Mouse (Mus musculus) hematopoietic multipotent progenitor cell, adult 10-12 weeks (in vitro differentiated cells): Measurements from ENCODE around the gene Ctsm. TPM values are rescaled to one million over a fixed set of nuclear protein-coding genes. Genes with fewer than 3 reads are reported as not detected.

Source experiments
- polyA plus RNA-seq: library from polyadenylated mRNA; stranded (reverse); fragments of >175 nt; gene quantifications from 2 replicates; pipeline ENCODE4 v1.2.3, GENCODE M21; 2012; ENCODE audit warnings: low replicate concordance

Gene Ctsm
- polyA plus RNA-seq: not detected in 2 replicates

GRCm38 (mm10) chr13:61541631-61542030 is at the start of gene Ctsm:
TSS of gene Ctsm (minus strand) at chr13:61541839.

GRCm38 (mm10) chr13:61570027-61570426 is 28.4 kb upstream of the Ctsm start, which contains the start of gene Cts3:
TSS of gene Cts3 (minus strand) at chr13:61570127.

GRCm38 (mm10) chr13:61568074-61568473 is 26.4 kb upstream of the Ctsm start, which contains the start of gene Gm49352:
TSS of gene Gm49352 (minus strand) at chr13:61568174.

Other genes starting within 250 kb of the Ctsm start
- gene Cts7, start 183.6 kb downstream of the Ctsm start, polyA plus RNA-seq: not detected in 2 replicates
- gene Gm49352, start 26.3 kb upstream of the Ctsm start, polyA plus RNA-seq: not detected in 2 replicates
- not detected in 2 replicates for gene Cts3, start 28.3 kb upstream of the Ctsm start, polyA plus RNA-seq